Mouse (Mus musculus): ENCODE data around the gene Plscr3. TPM values are rescaled to one million over a fixed set of nuclear protein-coding genes. Genes with fewer than 3 reads are reported as not detected.

Plscr3 gene
- polyA plus RNA-seq, 1 experiment from 2014 or later = 148 TPM

DNA sequence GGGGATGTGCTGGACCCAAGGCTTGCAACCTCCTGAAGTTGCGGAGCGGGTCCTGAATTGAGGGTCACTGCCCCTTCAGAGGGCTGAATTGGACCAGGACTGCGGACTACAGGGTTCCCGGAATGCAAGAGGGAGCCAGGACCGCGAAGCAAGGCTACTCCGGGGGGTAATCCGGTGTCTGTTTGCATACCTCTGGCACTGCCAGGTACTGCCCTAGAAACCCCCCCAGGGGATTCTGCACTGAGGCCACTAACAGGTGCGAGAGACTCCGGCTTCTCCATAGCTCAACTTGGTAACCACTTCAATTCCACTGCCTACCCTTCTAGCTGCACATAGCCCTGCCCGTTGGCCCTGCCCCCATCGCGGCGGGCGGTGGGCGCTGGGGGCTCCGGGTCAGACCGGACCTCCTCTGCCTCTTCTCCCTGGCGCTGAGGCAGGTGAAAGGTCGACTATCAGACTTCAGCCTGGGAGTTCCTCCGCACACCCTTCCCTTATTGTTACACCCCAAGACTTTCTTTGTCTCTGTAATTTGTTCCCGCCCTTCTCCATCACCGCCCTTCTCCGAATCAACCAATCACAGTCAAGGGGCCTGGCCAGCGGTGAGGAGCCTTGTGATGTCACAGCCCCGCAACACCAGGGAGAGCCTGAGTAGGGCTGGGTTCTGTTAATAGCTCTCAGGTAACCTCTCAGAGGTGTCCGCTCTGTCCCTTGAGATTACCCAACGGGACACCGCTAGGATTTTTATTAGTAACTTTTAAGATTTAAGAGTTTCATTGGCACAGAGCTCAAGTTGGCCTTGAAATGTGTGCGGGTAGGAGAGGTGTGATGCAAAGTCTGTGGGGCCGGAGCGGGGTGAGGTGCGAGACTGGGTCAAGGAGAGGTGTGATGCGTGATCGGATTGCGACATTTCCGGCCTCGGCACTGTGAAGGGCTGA is 54.6 kb downstream of the Plscr3 start, which contains the start of the genes 2810408A11Rik and Neurl4:
2810408A11Rik (minus strand) TSS at position 517 of the 935 bp plus-strand sequence.
Neurl4 (plus strand) TSS at position 602 of the 935 bp plus-strand sequence.
- no peaks in the 10 kb centered on the region for H3K27me3 ChIP-seq
- H3K4me3 ChIP-seq (replicated peaks) = peak within 1 kb of the TSS; percentile 72
- H3K4me2 ChIP-seq (replicated peaks) = peak within 1 kb of the TSS; percentile 83
- H3K9me3 ChIP-seq (replicated peaks) = no peaks in the 10 kb centered on the region
- H3K36me3 ChIP-seq = peaks cover 20% of the 10 kb centered on the region
- H3K4me1 ChIP-seq = peaks cover 27% of the 10 kb centered on the region
- under 1% methylated on average over 38 of the region's 38 CpGs for WGBS
- peak within 1 kb of the TSS; percentile 86 for H3K9ac ChIP-seq
- peak; percentile 94 for ATAC-seq (ENCODE audit: insufficient number of reproducible peaks, low FRiP score, low TSS enrichment, low read depth)
- peak within 1 kb of the TSS; percentile 99 for H3K27ac ChIP-seq (replicated peaks)

DNA sequence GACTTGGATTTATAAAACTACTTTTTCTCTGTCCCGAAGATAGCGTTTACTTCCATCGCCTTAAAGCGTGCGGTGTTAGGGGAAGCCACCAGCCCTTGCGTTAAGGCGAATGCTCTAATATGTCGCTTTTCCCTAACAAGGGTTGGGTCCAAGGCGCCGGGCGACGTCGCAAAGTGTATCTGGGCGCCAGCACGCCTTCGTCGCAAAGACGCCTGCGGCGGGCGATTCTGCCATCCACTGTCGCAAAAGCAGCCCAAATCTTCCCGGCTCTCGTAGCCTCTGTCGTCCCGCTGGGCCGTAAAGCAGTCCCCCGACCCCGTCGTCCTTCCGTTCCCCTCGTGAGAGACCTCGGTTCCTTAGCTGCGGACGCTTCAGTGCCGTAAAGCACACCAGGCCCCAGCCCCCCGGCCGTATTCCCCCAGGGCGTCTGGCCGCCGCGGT is 55.2 kb downstream of the Plscr3 start:
- WGBS = under 1% methylated on average over 42 of the region's 42 CpGs
- peaks cover 27% of the 10 kb centered on the region for H3K4me1 ChIP-seq
- peak; percentile 81 for ATAC-seq (ENCODE audit: insufficient number of reproducible peaks, low FRiP score, low TSS enrichment, low read depth)
- peaks cover 27% of the 10 kb centered on the region for H3K36me3 ChIP-seq
- H3K4me3 ChIP-seq (replicated peaks) = peak overlapping the region; percentile 72
- H3K27ac ChIP-seq (replicated peaks) = peak overlapping the region; percentile 99
- H3K9ac ChIP-seq = peak overlapping the region; percentile 86
- H3K27me3 ChIP-seq = no peaks in the 10 kb centered on the region
- peak overlapping the region; percentile 83 for H3K4me2 ChIP-seq (replicated peaks)
- no peaks in the 10 kb centered on the region for H3K9me3 ChIP-seq (replicated peaks)

Small RNA genes within 50 kb of the gene (microRNA-seq; reads per million reads assigned to microRNA genes)
- gene Mir6924 (ENCODE audit: borderline number of aligned reads) = not detected

Other genes starting within 250 kb of the Plscr3 start
- 12.4 and 13.4 TPM in 2 replicates for gene Atp1b2, start 240.4 kb upstream of the Plscr3 start, polyA plus RNA-seq (2015; fragmentation: Nextera tagmentation; extraction: Ambion mirVana)
- not detected in 2 replicates for gene Shbg, start 228.5 kb upstream of the Plscr3 start, polyA plus RNA-seq (2015; fragmentation: Nextera tagmentation; extraction: Ambion mirVana)
- gene Sat2, start 224.4 kb upstream of the Plscr3 start, polyA plus RNA-seq (2015; fragmentation: Nextera tagmentation; extraction: Ambion mirVana) = 19.8 and 22.5 TPM in 2 replicates
- gene Fxr2, start 213.4 kb upstream of the Plscr3 start, polyA plus RNA-seq (2015; fragmentation: Nextera tagmentation; extraction: Ambion mirVana) = 33.4 and 34.2 TPM in 2 replicates
- 5.2 TPM in 2 replicates for gene Sox15, start 191.1 kb upstream of the Plscr3 start, polyA plus RNA-seq (2015; fragmentation: Nextera tagmentation; extraction: Ambion mirVana)
- gene Mpdu1, start 183.7 kb upstream of the Plscr3 start, polyA plus RNA-seq (2015; fragmentation: Nextera tagmentation; extraction: Ambion mirVana) = 66.5 and 67.3 TPM in 2 replicates
- gene Cd68, start 180.2 kb upstream of the Plscr3 start, polyA plus RNA-seq (2015; fragmentation: Nextera tagmentation; extraction: Ambion mirVana) = 26.3 and 28.3 TPM in 2 replicates
- 447 and 512 TPM in 2 replicates for gene Eif4a1, start 174.0 kb upstream of the Plscr3 start, polyA plus RNA-seq (2015; fragmentation: Nextera tagmentation; extraction: Ambion mirVana)
- 83.7 and 90.5 TPM in 2 replicates for gene Senp3, start 164.3 kb upstream of the Plscr3 start, polyA plus RNA-seq (2015; fragmentation: Nextera tagmentation; extraction: Ambion mirVana)
- gene Tnfsf13, start 160.6 kb upstream of the Plscr3 start, polyA plus RNA-seq (2015; fragmentation: Nextera tagmentation; extraction: Ambion mirVana) = 1.0 and 1.1 TPM in 2 replicates
- gene Tnfsf12, start 150.5 kb upstream of the Plscr3 start, polyA plus RNA-seq (2015; fragmentation: Nextera tagmentation; extraction: Ambion mirVana) = 11.9 and 13.3 TPM in 2 replicates
- gene Tnfsfm13, start 150.3 kb upstream of the Plscr3 start, polyA plus RNA-seq (2015; fragmentation: Nextera tagmentation; extraction: Ambion mirVana) = 4.0 and 6.0 TPM in 2 replicates
- gene Polr2a, start 87.7 kb upstream of the Plscr3 start, polyA plus RNA-seq (2015; fragmentation: Nextera tagmentation; extraction: Ambion mirVana) = 24.3 and 28.2 TPM in 2 replicates
- gene Slc35g3, start 84.4 kb upstream of the Plscr3 start, polyA plus RNA-seq (2015; fragmentation: Nextera tagmentation; extraction: Ambion mirVana) = 0.15 and 0.18 TPM in 2 replicates
- 5.7 and 6.1 TPM in 2 replicates for gene Zbtb4, start 80.5 kb upstream of the Plscr3 start, polyA plus RNA-seq (2015; fragmentation: Nextera tagmentation; extraction: Ambion mirVana)
- 29.3 and 38.6 TPM in 2 replicates for gene Chrnb1, start 50.4 kb upstream of the Plscr3 start, polyA plus RNA-seq (2015; fragmentation: Nextera tagmentation; extraction: Ambion mirVana)
- gene Fgf11, start 44.5 kb upstream of the Plscr3 start, polyA plus RNA-seq (2015; fragmentation: Nextera tagmentation; extraction: Ambion mirVana) = 4.1 and 4.4 TPM in 2 replicates
- 7.5 and 10.0 TPM in 2 replicates for gene Tmem102, start 40.8 kb upstream of the Plscr3 start, polyA plus RNA-seq (2015; fragmentation: Nextera tagmentation; extraction: Ambion mirVana)
- not detected in 2 replicates for gene Gm39566, start 31.1 kb upstream of the Plscr3 start, polyA plus RNA-seq (2015; fragmentation: Nextera tagmentation; extraction: Ambion mirVana)
- gene Spem2, start 27.9 kb upstream of the Plscr3 start, polyA plus RNA-seq (2015; fragmentation: Nextera tagmentation; extraction: Ambion mirVana) = not detected in 2 replicates
- gene Spem1, start 24.2 kb upstream of the Plscr3 start, polyA plus RNA-seq (2015; fragmentation: Nextera tagmentation; extraction: Ambion mirVana) = 0.16 and 0.38 TPM in 2 replicates
- gene Nlgn2, start 8.6 kb upstream of the Plscr3 start, polyA plus RNA-seq (2015; fragmentation: Nextera tagmentation; extraction: Ambion mirVana) = 10.6 and 11.6 TPM in 2 replicates
- 388 and 399 TPM in 2 replicates for gene Tmem256, start 7.9 kb upstream of the Plscr3 start, polyA plus RNA-seq (2015; fragmentation: Nextera tagmentation; extraction: Ambion mirVana)
- 6.9 TPM in 2 replicates for gene Tnk1, start 12.4 kb downstream of the Plscr3 start, polyA plus RNA-seq (2015; fragmentation: Nextera tagmentation; extraction: Ambion mirVana)
- gene Tmem95, start 31.6 kb downstream of the Plscr3 start, polyA plus RNA-seq (2015; fragmentation: Nextera tagmentation; extraction: Ambion mirVana) = 0.35 and 0.47 TPM in 2 replicates
- 13.8 and 18.1 TPM in 2 replicates for gene Kctd11, start 35.0 kb downstream of the Plscr3 start, polyA plus RNA-seq (2015; fragmentation: Nextera tagmentation; extraction: Ambion mirVana)
- gene Acap1, start 49.2 kb downstream of the Plscr3 start, polyA plus RNA-seq (2015; fragmentation: Nextera tagmentation; extraction: Ambion mirVana) = 1.8 and 2.3 TPM in 2 replicates
- 8.7 and 9.4 TPM in 2 replicates for gene 2810408A11Rik, start 54.6 kb downstream of the Plscr3 start, polyA plus RNA-seq (2015; fragmentation: Nextera tagmentation; extraction: Ambion mirVana)
- gene Neurl4, start 54.7 kb downstream of the Plscr3 start, polyA plus RNA-seq (2015; fragmentation: Nextera tagmentation; extraction: Ambion mirVana) = 7.8 and 8.5 TPM in 2 replicates
- gene Gps2, start 67.5 kb downstream of the Plscr3 start, polyA plus RNA-seq (2015; fragmentation: Nextera tagmentation; extraction: Ambion mirVana) = 84.5 and 85.1 TPM in 2 replicates
- 1,531 and 1,570 TPM in 2 replicates for gene Eif5a, start 75.6 kb downstream of the Plscr3 start, polyA plus RNA-seq (2015; fragmentation: Nextera tagmentation; extraction: Ambion mirVana)
- gene Ybx2, start 89.4 kb downstream of the Plscr3 start, polyA plus RNA-seq (2015; fragmentation: Nextera tagmentation; extraction: Ambion mirVana) = 2.7 and 6.2 TPM in 2 replicates
- 21.1 and 21.7 TPM in 2 replicates for gene Slc2a4, start 101.8 kb downstream of the Plscr3 start, polyA plus RNA-seq (2015; fragmentation: Nextera tagmentation; extraction: Ambion mirVana)
- 37.5 and 57.4 TPM in 2 replicates for gene Cldn7, start 118.4 kb downstream of the Plscr3 start, polyA plus RNA-seq (2015; fragmentation: Nextera tagmentation; extraction: Ambion mirVana)
- gene Ctdnep1, start 134.8 kb downstream of the Plscr3 start, polyA plus RNA-seq (2015; fragmentation: Nextera tagmentation; extraction: Ambion mirVana) = 31.6 and 34.9 TPM in 2 replicates
- gene Elp5, start 136.1 kb downstream of the Plscr3 start, polyA plus RNA-seq (2015; fragmentation: Nextera tagmentation; extraction: Ambion mirVana) = 112 and 113 TPM in 2 replicates
- gene Gabarap, start 144.8 kb downstream of the Plscr3 start, polyA plus RNA-seq (2015; fragmentation: Nextera tagmentation; extraction: Ambion mirVana) = 543 and 559 TPM in 2 replicates
- 77.8 and 83.0 TPM in 2 replicates for gene Phf23, start 149.4 kb downstream of the Plscr3 start, polyA plus RNA-seq (2015; fragmentation: Nextera tagmentation; extraction: Ambion mirVana)
- gene Dvl2, start 154.2 kb downstream of the Plscr3 start, polyA plus RNA-seq (2015; fragmentation: Nextera tagmentation; extraction: Ambion mirVana) = 47.3 and 52.3 TPM in 2 replicates
- gene Acadvl, start 169.0 kb downstream of the Plscr3 start, polyA plus RNA-seq (2015; fragmentation: Nextera tagmentation; extraction: Ambion mirVana) = 95.6 and 97.7 TPM in 2 replicates
- gene Dlg4, start 170.6 kb downstream of the Plscr3 start, polyA plus RNA-seq (2015; fragmentation: Nextera tagmentation; extraction: Ambion mirVana) = 11.4 and 14.4 TPM in 2 replicates
- 0.24 and 0.27 TPM in 2 replicates for gene Asgr1, start 207.7 kb downstream of the Plscr3 start, polyA plus RNA-seq (2015; fragmentation: Nextera tagmentation; extraction: Ambion mirVana)
- 0.12 and 0.26 TPM in 2 replicates for gene Asgr2, start 246.3 kb downstream of the Plscr3 start, polyA plus RNA-seq (2015; fragmentation: Nextera tagmentation; extraction: Ambion mirVana)